Mouse (Mus musculus): Measurements from ENCODE around the gene BC051019.

DNA sequence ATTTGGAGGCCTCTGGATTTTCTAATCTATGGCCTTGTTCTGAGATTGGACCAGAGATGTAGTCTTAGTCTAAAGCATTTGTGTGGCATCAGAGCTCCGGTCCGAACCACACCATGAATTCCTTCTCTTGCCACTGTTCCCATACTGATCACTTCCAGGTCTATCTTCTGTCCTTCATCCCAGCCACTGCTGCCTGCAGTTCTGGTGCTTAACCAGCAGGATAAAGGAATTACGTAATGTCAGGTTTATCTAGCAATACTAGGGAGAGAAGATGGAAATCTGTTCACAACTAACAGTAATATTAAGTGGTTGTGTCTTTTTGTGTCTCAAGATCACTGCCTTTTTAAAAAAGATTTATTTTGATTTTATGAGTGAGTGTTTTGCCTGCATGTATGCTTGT, 33.5 kb downstream of the BC051019 start:
- peak; percentile 43 for TF ChIP-seq CTCF (IDR thresholded peaks at IDR 0.05; ENCODE audit: low read depth)
- TF ChIP-seq EP300 (IDR thresholded peaks at IDR 0.05; ENCODE audit: low read depth) = no peak
